Mouse (Mus musculus) CH12.LX (cell line): ENCODE results near the gene Pcbd1. TPM values are rescaled to one million over a fixed set of nuclear protein-coding genes. Genes with fewer than 3 reads are reported as not detected.

Experiments used
- DNase-seq: peaks from one replicate; pipeline ENCODE4 v3.0.0-alpha.2; 2013; ENCODE audit errors: extremely low read depth
- H3K27ac ChIP-seq: 2 replicates; pipeline ENCODE4 v1.5.1; 2012; ENCODE audit warnings: low read depth, mild to moderate bottlenecking, control low read depth, moderate library complexity; ENCODE audit not compliant: insufficient read depth
- H3K27me3 ChIP-seq: replicated peaks from 2 replicates; pipeline ENCODE3; 2012; ENCODE audit warnings: inconsistent platforms
- H3K36me3 ChIP-seq, 2 experiments: replicated peaks in 1 of 2; 2 replicates each; pipeline versions ENCODE3 to v1.6.1; 2012; ENCODE audit warnings: inconsistent platforms in 1 of 2, low read length in 1 of 2, mild to moderate bottlenecking in 1 of 2, mixed read lengths in 1 of 2, moderate library complexity in 1 of 2; ENCODE audit not compliant: control insufficient read depth in 1 of 2, insufficient read depth in 1 of 2
- H3K4me1 ChIP-seq, 2 experiments: 2 replicates each; pipeline ENCODE4 v1.6.1; 2012; ENCODE audit warnings: inconsistent platforms in 1 of 2, moderate library complexity in 1 of 2; ENCODE audit not compliant: insufficient read depth in 2 of 2, control insufficient read depth in 1 of 2
- H3K4me2 ChIP-seq: 2 replicates; pipeline ENCODE4 v1.6.1; 2012; ENCODE audit warnings: low read depth, mild to moderate bottlenecking, control low read depth; ENCODE audit not compliant: poor library complexity, insufficient read depth, severe bottlenecking
- H3K4me3 ChIP-seq, 3 experiments: fragments of 150-350 bp in 1 of 3; sonication (generic) in 1 of 3; replicated peaks in 1 of 3; 2 replicates each; pipeline versions ENCODE3 to v1.5.1; 2011 to 2012; ENCODE audit warnings: low read depth in 2 of 3, low read length in 2 of 3, mild to moderate bottlenecking in 2 of 3, moderate library complexity in 2 of 3, control low read depth in 1 of 3, improper control_type of control experiment in 1 of 3, inconsistent platforms in 1 of 3, mixed read lengths in 1 of 3; ENCODE audit not compliant: poor library complexity in 1 of 3
- H3K79me2 ChIP-seq: replicated peaks from 2 replicates; pipeline ENCODE4 v1.6.1; 2012; ENCODE audit warnings: mild to moderate bottlenecking, moderate library complexity; ENCODE audit not compliant: control insufficient read depth, poor library complexity, insufficient read depth, severe bottlenecking; ENCODE audit errors: extremely low read depth
- H3K9ac ChIP-seq: 2 replicates; pipeline ENCODE4 v1.6.1; 2012; ENCODE audit warnings: low read depth, mild to moderate bottlenecking, control low read depth, moderate library complexity; ENCODE audit not compliant: insufficient read depth
- H3K9me3 ChIP-seq: replicated peaks from 2 replicates; pipeline ENCODE3; 2012; ENCODE audit warnings: low read length, inconsistent platforms, mixed read lengths
- BHLHE40 ChIP-seq: IDR thresholded peaks from 2 replicates; pipeline ENCODE4 v1.6.1; 2011; ENCODE audit warnings: mild to moderate bottlenecking, low read depth, low read length, improper control_type of control experiment
- CHD1 ChIP-seq: IDR thresholded peaks from 2 replicates; pipeline ENCODE4 v1.6.1; 2012; ENCODE audit warnings: low read depth, low read length, improper control_type of control experiment, inconsistent platforms
- E2F4 ChIP-seq: IDR thresholded peaks from 2 replicates; pipeline ENCODE4 v1.6.1; 2011; ENCODE audit warnings: low read depth, low read length, improper control_type of control experiment; ENCODE audit not compliant: insufficient replicate concordance
- EP300 ChIP-seq: IDR thresholded peaks from 2 replicates; pipeline ENCODE4 v1.6.1; 2011; ENCODE audit warnings: low read length, improper control_type of control experiment
- ETS1 ChIP-seq: conservative IDR thresholded peaks from 2 replicates; pipeline ENCODE4 v1.6.1; 2012; ENCODE audit warnings: low read depth, mild to moderate bottlenecking, inconsistent platforms, low read length, improper control_type of control experiment, moderate library complexity
- KAT2A ChIP-seq: IDR thresholded peaks from 2 replicates; pipeline ENCODE4 v1.6.1; 2012; ENCODE audit warnings: low read length, improper control_type of control experiment, inconsistent platforms; ENCODE audit not compliant: insufficient replicate concordance
- MAFK ChIP-seq: IDR thresholded peaks from 2 replicates; pipeline ENCODE4 v1.6.1; 2011; ENCODE audit warnings: low read length, improper control_type of control experiment; ENCODE audit not compliant: insufficient replicate concordance
- MAZ ChIP-seq: IDR thresholded peaks from 2 replicates; pipeline ENCODE4 v1.6.1; 2012; ENCODE audit warnings: low read depth, mild to moderate bottlenecking, inconsistent platforms, low read length, improper control_type of control experiment, moderate library complexity
- MXI1 ChIP-seq: IDR thresholded peaks from 2 replicates; pipeline ENCODE4 v1.6.1; 2011; ENCODE audit warnings: mild to moderate bottlenecking, low read depth, low read length, improper control_type of control experiment
- MYC ChIP-seq: IDR thresholded peaks from 2 replicates; pipeline ENCODE4 v1.6.1; 2011; ENCODE audit warnings: low read depth, mild to moderate bottlenecking, improper control_type of control experiment, low read length
- NELFE ChIP-seq: IDR thresholded peaks from 2 replicates; pipeline ENCODE4 v1.6.1; 2011; ENCODE audit warnings: low read depth, low read length, improper control_type of control experiment
- NRF1 ChIP-seq: IDR thresholded peaks from 2 replicates; pipeline ENCODE4 v1.6.1; 2014; ENCODE audit warnings: low read depth, mild to moderate bottlenecking, inconsistent platforms, low read length, improper control_type of control experiment, moderate library complexity
- PAX5 ChIP-seq: IDR thresholded peaks from 2 replicates; pipeline ENCODE4 v1.6.1; 2012; ENCODE audit warnings: low read length, inconsistent platforms, mixed read lengths
- POLR2AphosphoS2 ChIP-seq: IDR thresholded peaks from 2 replicates; pipeline ENCODE4 v1.6.1; 2011; ENCODE audit warnings: low read depth, low read length, improper control_type of control experiment
- SIN3A ChIP-seq: IDR thresholded peaks from 2 replicates; pipeline ENCODE4 v1.6.1; 2012; ENCODE audit warnings: low read length, improper control_type of control experiment, inconsistent platforms
- SMC3 ChIP-seq: IDR thresholded peaks from 2 replicates; pipeline ENCODE4 v1.6.1; 2011; ENCODE audit warnings: low read depth, low read length, improper control_type of control experiment
- TCF12 ChIP-seq: IDR thresholded peaks from 2 replicates; pipeline ENCODE4 v1.6.1; 2014; ENCODE audit warnings: low read depth, mild to moderate bottlenecking, inconsistent platforms, low read length, improper control_type of control experiment
- UBTF ChIP-seq: IDR thresholded peaks from 2 replicates; pipeline ENCODE4 v1.6.1; 2012; ENCODE audit warnings: low read depth, mild to moderate bottlenecking, inconsistent platforms, low read length, improper control_type of control experiment, moderate library complexity
- USF1 ChIP-seq: IDR thresholded peaks from 2 replicates; pipeline ENCODE4 v1.6.1; 2014; ENCODE audit warnings: low read depth, mild to moderate bottlenecking, inconsistent platforms, low read length, improper control_type of control experiment
- ZC3H11A ChIP-seq: IDR thresholded peaks from 2 replicates; pipeline ENCODE4 v1.6.1; 2012; ENCODE audit warnings: low read depth, mild to moderate bottlenecking, inconsistent platforms, low read length, improper control_type of control experiment
- ZMIZ1 ChIP-seq: IDR thresholded peaks from 2 replicates; pipeline ENCODE4 v1.6.1; 2012; ENCODE audit warnings: low read depth, mild to moderate bottlenecking, inconsistent platforms, low read length, improper control_type of control experiment
- dilution Hi-C: fragments of 300-500 bp; cut with MboI; formaldehyde crosslinking; loops from 2 replicates; pipeline ENCODE4 v1.14.3; 2020; ENCODE audit warnings: low sequenced_read_pairs; ENCODE audit not compliant: extremely low pct_unique_long_range_greater_than_20kb, extremely low pct_ligation_motif_present
- in situ Hi-C: fragments of 300-500 bp; cut with MboI; formaldehyde crosslinking; loops from 3 replicates; pipeline ENCODE4 v1.14.3; 2019; ENCODE audit warnings: low sequenced_read_pairs, low pct_ligation_motif_present, low pct_unique_long_range_greater_than_20kb, mixed read lengths
- polyA plus RNA-seq: library from polyadenylated mRNA; unstranded; fragments of >175 nt; gene quantifications from 2 replicates; pipeline ENCODE4 v1.2.1, GENCODE M21; 2012; ENCODE audit warnings: low read depth; ENCODE audit not compliant: insufficient read length
- total RNA-seq, 2 experiments: library from RNA; depleted of rRNA; stranded (reverse); fragments of 300-350 nt in 1 of 2; fragments of >200 nt in 1 of 2; gene quantifications; 2 replicates each; pipeline ENCODE4 v1.2.3; 2012 to 2014

Gene Pcbd1
- total and polyA plus RNA-seq, 3 experiments = 19.3 to 36.1 (median 22.5) TPM

GRCm38 (mm10) chr10:61128701-61129365 is 39.7 kb downstream of the Pcbd1 start:
- H3K27ac ChIP-seq = no peak overlapping the region

GRCm38 (mm10) chr10:61130959-61131358 is 41.8 kb downstream of the Pcbd1 start:
- Histone ChIP-seq H3K4me2 (no peak overlapping the region), H3K4me1 (peaks cover 3 to 21% of the 10 kb centered on the region in 2 experiments; a peak in 3 of 4 replicates), H3K9me3 (no peaks in the 10 kb centered on the region), H3K36me3 (peaks cover 0 to 53% of the 10 kb centered on the region in 2 experiments), H3K9ac (no peak overlapping the region), H3K27ac (no peak overlapping the region), H3K79me2 (peaks cover 4% of the 10 kb centered on the region), H3K27me3 (no peaks in the 10 kb centered on the region), H3K4me3 (no peak overlapping the region)
- TF ChIP-seq NRF1 (no peak), MYC (no peak), ZMIZ1 (no peak), SIN3A (no peak), BHLHE40 (no peak), USF1 (no peak), ZC3H11A (no peak), NELFE (no peak), MAFK (no peak), SMC3 (no peak), UBTF (no peak), E2F4 (no peak), PAX5 (no peak)
- dilution Hi-C loops = no loop called here
- no peak for DNase-seq
- in situ Hi-C loops = no loop called here

More at GRCm38 (mm10) chr10:61128701-61129365, 39.7 kb downstream of the Pcbd1 start:
- dilution Hi-C loops = no loop called here
- Histone ChIP-seq H3K9ac (no peak overlapping the region), H3K4me3 (no peak overlapping the region), H3K4me1 (peaks cover 0 to 4% of the 10 kb centered on the region in 2 experiments; a peak in 1 of 4 replicates), H3K9me3 (no peaks in the 10 kb centered on the region)
- in situ Hi-C loops = no loop called here
- TF ChIP-seq SMC3 = no peak
- no peak for TF ChIP-seq MAFK
- TF ChIP-seq E2F4 = no peak
- TF ChIP-seq KAT2A = no peak
- TF ChIP-seq MXI1 = no peak
- TF ChIP-seq EP300 = no peak
- TF ChIP-seq ETS1 = no peak
- TF ChIP-seq NELFE = no peak
- TF ChIP-seq CHD1 = no peak
- TF ChIP-seq MYC = no peak
- no peak for TF ChIP-seq TCF12
- no peak for TF ChIP-seq ZC3H11A
- TF ChIP-seq POLR2AphosphoS2 = no peak
- no peak for TF ChIP-seq MAZ
- TF ChIP-seq ZMIZ1 = no peak
- no peak for TF ChIP-seq SIN3A
- TF ChIP-seq, all 38 proteins: peak for 0
- peaks cover 3% of the 10 kb centered on the region; the same call in 1 of the 2 replicates for H3K79me2 ChIP-seq
- peaks cover 0 to 52% of the 10 kb centered on the region in 2 experiments for H3K36me3 ChIP-seq
- no peak for DNase-seq
- H3K4me2 ChIP-seq = no peak overlapping the region
- H3K27me3 ChIP-seq = no peaks in the 10 kb centered on the region
